Mouse (Mus musculus) heart, adult 18-20 months (tissue): ENCODE results near the gene Ppp1r15b. TPM values are rescaled to one million over a fixed set of nuclear protein-coding genes. Genes with fewer than 3 reads are reported as not detected.

Experiments
- DNase-seq, 2 experiments: peaks; one replicate each; pipeline ENCODE4 v3.0.0; 2021 to 2022; ENCODE audit warnings: mixed read lengths in 1 of 2
- total RNA-seq, 2 experiments: library from RNA; stranded (reverse); gene quantifications; 2 replicates each; pipeline ENCODE4 v1.2.3; 2021

Ppp1r15b gene
- total RNA-seq, 2 experiments from 2014 or later: 21.6 to 23.1 TPM

DNA sequence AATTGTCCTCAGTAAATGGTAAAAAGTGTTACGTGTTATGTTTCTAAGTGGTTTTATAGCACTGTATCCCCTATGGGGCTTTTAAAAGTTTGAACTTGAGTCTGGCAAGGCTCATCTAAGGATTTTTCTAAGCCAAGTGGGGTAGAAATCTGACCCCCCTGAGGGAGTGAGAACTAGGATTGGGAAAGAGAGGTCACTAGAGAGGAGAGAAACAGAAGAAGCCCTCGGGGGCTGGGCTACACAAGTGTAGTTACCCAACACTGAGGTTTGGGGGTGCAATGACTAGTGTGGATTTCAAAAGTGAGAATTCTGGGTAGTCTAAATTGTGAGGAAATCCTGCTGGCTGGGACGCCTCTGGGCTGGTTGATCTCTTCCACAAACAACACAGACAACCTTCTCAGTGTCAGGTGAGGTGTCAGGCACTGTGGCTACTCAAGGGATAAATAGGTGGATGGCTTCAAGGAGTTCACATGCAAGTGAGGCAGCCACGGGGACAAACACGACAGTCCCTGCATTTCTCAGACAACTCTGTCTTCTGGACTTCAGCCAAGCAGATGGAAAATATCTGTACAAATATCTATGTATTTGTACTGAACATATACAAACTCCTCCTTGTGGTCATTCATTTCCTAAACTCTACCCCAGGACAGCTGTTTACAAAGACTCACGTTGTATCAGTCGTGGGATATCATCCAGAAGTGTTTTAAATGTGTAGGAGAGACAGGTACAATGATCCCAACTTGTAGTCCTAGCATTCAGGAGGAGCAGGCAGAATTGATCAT is 10.8 kb upstream of the Ppp1r15b start:
- DNase-seq: peak in 1 of 2 experiments; percentile 35

DNA sequence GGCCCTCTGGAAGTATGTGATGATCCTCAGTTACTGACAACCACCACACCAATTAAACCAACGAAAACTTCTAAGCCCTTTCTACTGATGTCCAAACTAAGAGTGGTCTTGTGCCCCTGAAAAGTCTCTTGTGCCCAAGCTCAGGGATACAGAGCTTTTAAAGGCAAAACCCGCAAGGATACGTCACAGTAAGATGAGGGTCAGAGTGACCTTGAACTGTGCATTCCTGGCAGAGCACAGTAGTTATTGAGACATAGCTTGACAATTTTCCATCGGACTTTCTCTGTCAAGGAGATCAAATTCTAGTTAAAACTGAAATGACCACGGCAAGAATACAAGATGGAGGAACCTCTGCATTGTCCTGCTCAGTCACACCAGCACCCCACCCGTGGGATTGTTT is 9.7 kb upstream of the Ppp1r15b start:
- DNase-seq: no peak

DNA sequence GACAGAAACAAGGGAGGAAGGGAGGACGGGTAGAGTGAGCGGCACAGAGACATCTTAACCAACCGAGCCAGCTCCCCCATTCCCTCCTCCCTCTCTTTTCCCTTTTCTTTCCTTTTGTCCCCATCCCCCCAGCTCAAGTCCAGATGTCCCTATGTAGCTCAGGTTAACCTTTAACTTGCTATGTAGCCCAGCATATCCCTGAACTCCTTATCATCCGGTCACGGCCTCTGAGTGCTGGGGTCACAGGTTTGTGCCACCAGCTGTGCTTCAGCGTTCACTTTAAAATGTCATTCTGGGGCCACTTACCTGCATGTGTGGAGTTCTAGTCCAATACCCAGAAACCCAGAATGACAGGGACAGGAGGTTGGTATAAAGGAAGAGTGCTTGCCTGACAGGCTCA is 6.8 kb upstream of the Ppp1r15b start:
- no peak for DNase-seq

DNA sequence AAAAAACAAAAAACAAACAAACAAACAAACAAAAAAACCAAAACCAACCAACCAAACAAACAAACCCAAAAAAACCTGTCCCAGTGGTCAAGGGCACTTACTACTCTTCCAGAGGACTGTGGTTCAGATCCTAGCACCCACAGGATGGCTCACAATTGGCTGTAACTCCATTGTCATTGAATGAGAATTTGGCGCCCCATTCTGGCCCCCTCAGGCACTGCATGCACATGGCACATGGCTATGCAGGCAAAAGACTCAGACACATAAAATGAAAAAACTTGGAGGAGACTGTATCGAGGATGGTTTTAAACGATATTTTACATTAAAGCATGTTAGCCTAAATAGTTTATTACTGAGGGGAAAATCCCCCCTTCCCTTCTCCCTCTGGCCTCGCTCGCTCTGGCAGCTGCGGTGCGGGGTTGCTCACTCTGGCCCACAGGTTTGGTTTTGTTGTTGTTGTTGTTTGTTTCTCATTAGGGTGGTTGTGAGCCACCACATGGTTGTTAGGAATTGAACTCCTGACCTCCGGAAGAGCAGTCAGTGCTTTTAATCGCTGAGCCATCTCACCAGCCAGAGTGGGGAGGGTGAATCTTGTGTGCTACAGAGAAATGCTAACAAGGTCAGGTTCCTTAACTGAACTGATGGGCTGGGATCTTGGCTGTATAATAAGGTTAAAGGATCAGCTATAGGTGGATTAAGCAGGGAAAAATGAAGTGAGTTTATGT is 5.1 kb upstream of the Ppp1r15b start:
- DNase-seq: no peak

DNA sequence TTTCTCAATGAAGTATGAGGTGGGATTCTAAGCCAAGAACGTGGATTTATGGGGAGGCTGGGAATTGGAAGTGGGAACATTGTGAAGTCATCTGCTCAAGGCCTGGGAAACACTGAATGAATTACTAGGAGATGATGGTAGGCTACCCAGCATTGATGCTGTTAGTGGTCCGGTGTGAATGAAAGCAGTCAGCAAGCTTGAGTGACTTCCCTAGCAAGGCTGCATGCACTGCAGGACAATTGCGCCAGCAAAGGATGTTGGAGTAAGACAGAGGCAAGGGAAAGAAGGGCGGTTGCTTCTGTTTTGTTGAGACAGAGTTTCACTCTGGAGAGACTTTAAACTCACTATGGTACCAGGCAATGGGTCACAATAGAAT is 4.6 kb upstream of the Ppp1r15b start:
- DNase-seq: no peak

DNA sequence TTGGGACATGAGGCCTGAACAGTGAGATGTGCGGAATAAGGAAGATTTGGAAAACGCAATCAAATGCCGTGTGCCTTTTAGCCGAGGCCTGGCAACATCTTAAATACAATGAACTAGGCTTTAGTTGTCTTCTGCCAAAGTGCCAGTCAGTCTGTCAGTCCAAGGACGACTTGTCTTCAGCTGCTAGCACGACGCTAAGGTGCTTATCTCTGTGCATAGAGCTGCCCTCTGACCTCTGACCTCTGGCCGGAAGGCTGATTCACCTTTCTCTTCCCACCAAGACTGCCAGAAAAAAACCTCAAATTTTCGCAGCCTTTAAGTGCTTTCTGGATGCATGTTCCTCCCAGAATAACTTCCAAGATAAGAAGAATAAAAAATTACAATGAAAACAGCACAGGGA is 3.6 kb upstream of the Ppp1r15b start:
- no peak for DNase-seq

DNA sequence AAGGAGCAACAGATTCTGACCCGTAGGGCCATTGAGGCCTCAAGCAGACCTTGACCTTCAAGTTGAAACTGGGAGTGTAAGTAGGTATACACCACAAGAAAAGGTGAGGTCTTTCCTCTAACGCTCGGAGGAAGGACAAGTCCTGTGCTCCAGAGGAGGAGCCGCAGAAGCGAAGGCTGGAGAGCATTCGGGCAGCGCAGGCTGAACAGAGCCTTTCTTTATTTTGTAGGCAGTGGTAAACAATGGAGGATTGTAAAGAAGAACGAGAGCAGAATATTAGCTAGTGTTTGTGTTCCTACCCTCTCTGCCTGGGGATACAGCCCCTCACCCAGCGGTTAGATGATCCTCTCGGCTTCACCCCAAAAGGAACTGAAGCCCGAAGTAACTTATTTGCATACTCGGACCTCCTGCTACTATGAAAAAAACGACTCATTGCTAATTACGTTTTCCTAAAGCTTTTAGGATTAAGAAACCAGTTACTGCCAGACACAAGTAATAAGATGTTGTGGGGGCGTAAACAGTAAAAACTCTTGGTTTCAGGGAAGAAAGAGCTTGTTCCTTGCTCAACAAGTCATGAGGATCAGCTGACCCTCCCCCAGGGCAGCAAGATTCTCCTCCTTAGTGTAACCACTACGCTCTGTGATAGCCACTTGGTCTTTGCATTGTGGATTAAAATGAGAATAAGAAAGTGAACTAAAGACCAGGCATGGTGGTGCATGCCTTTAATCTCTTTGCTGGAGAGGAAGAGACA is 1.3 kb upstream of the Ppp1r15b start:
- peak in 1 of 2 experiments; percentile 26 for DNase-seq

DNA sequence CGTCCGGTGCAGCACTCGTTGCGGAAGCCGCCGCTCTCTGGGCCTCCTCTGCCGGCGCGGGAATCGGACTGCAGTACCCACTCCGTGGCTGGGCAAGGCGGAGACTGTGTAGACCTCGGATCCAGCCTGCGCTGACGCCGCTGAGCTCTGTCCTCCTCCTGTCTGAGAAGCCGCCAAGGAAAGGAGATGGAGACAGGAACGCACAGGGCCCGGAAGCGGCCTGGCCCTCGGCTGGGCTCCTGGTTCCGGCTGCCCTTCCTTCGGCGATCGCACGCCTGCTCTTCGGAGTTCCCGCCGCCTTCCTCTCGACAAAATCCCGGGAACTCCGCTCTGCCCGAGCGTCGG is 590 bp downstream of the Ppp1r15b start:
- no peak for DNase-seq

DNA sequence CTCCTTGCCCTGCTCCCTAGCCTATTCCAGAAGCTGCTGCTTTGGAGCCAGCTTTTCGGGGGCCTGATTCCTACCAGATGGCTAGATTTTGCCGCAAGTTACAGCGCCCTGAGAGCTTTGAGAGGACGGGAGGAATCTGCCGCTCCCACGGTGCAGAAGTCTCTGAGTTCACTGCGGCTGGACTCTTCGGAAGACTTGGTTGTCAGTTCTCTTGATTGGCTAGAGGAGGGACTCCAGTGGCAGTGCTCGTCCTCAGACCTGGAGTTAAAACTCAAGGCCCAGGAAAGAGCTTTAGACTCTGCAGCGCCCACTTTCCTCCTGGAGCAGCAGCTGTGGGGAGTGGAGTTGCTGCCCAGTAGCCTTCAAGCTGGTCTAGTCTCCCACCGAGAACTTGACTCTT is 993 bp downstream of the Ppp1r15b start:
- peak in 1 of 2 experiments; percentile 23 for DNase-seq

DNA sequence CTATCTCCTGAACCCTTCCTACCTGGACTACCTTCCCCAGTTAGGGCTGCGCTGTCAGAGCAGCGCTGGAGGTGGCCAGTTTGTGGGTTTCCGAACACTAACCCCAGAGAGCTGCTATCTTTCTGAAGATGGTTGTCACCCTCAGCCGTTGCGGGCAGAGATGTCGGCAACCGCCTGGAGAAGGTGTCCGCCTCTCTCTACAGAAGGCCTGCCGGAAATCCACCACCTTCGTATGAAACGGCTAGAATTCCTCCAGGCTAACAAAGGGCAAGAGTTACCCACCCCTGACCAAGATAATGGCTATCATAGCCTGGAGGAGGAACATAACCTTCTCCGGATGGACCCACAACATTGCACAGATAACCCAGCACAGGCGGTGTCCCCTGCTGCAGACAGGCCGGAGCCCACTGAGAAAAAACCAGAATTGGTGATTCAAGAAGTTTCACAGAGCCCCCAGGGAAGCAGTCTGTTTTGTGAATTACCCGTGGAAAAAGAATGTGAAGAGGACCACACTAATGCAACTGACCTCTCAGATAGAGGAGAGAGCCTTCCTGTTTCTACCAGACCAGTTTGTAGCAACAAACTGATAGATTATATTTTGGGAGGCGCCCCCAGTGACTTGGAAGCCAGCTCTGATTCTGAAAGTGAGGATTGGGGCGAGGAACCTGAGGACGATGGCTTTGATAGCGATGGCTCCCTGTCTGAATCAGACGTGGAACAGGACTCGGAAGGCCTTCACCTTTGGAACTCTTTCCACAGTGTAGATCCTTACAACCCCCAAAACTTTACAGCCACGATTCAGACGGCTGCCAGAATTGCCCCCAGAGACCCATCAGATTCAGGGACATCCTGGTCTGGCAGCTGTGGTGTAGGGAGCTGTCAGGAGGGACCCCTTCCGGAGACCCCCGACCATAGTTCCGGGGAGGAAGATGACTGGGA is 1.7 kb downstream of the Ppp1r15b start:
- DNase-seq: peak; percentile 13 to 47

DNA sequence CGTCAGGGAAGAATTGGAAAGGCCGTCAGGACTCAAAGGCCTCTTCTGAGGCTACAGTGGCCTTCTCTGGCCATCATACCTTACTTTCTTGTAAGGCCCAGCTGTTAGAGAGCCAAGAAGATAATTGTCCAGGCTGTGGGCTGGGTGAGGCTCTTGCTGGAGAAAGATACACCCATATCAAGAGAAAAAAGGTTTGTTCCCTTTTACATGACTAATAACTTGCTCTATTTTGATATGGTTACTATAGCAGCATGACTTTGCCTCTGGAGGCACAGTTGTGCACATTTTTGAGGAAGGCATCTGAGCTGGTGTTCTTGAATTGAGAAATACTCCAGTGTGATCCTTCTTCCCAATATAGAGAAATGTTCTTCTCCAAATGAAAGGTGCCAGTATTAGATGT is 2.5 kb downstream of the Ppp1r15b start:
- peak; percentile 28 for DNase-seq

DNA sequence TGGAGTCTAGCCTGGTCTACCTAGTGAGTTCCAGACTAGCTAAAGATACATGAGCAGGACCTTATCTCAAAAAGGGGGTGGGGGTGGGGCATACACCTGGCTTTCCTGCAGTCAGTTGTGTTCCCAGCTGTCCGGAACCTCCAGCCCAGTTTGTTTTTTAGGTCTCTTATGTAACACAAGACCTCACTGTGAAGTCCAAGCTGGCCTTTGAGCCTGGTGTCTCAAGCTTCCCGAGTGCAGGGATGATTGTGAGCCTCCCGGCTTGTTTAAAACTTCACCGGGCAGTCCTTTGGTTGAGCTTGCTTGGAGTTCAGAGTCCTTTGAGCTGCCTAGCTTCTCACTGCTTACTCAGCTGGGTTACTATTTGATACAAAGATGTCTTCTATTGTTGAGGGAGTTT is 3.1 kb downstream of the Ppp1r15b start:
- peak; percentile 16 to 42 for DNase-seq

DNA sequence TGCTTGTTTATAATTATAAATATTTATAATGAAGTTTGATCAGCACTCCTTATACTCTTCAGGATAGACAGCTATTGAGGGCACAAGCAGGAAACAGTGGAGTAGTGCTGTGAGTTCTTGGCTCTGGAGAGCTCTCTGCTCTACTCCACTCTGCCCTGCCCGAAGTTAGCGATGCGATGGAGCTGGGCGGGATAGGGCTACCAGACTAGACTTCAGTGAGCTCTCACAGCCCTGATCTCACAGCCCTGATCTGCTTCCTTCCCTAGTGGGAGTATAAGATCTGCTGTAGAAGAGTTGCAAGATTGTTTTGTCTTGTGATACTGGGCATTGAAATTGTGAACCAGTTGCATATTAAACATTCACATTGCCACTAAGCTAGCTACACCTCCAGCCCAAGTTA is 3.9 kb downstream of the Ppp1r15b start:
- peak; percentile 16 to 36 for DNase-seq

DNA sequence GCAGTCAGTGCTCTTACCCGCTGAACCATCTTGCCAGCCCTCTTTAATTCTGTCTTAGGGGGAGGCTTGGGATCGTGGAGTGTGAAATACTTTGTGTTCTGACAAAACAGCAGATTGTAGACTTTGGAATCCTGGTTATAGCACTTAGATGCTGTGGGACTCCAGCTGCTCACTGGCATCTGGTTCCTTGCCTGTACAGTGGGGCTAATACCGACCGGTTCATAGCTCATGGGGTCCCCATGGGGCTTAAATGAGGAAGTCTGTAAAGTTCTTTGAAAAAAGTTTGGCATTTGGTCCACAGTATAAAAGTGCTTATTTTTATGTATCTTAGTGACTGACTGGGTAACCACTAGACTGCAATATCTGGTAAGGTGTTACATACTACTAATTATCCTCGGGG is 4.9 kb downstream of the Ppp1r15b start:
- no peak for DNase-seq

DNA sequence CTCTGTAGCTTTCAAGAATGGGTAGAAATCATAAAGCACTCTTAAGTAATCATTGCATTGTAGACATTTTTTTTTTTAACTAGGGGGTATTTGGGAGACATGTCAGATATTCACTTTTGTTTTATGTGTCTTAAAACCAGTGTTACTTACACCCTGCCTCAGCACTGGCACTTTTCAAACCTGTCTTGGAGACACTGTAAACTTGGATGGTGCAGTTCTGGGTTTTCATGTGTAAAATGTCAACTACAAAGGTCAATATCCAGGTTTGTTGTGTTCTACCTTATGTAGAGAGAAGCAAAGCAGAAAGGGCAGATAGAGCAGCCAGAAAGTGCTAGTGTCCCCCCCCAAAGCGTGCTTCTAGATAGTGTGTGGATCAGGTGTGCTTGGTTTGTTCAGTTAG is 7.5 kb downstream of the Ppp1r15b start:
- no peak for DNase-seq

DNA sequence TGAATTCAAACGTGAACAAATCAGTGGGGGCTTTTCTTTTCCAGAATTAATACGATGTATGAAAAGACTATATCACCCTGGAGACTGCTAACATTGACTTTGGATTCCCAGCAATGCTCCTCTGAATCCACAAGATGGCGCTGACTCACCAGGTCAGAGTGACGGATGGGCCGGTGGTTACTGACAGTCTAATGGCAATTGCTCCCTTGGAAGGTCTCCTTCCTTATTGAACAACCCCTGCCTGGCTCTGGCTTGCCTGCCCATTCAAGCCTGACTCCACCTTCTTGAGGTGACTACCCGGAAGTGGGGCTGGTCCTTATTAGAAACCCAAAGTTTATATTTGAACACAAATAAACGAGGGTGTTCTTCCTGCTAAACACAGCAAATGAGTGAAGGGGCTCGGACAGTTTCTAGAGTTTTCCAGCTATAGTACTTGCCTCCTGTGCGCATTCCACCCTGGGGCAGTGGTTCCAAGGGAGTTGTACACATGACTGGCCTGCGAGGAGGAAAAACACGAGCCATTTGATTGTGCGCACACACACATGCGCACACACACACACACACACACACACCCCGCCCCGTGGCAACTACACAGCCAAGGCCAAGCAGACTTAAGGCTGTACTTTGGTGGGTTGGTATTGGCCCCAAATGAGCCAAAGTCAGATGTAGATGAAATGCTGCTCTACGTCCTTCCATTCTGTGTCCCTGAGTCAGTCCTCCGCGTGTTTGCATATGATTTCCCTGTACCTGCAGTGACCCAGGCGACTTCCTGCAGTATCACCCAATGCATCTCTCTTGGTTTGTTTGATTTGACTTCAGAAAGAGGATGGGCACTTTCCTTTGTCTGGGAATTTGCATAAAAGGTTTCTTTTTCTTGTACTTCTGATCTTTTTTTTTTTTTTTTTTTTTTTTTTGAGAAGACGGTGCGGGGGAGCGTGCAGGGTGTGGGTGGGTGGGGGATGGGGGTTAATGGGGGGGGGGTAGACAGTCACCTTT is 15.4 kb downstream of the Ppp1r15b start:
- peak; percentile 41 to 71 for DNase-seq

DNA sequence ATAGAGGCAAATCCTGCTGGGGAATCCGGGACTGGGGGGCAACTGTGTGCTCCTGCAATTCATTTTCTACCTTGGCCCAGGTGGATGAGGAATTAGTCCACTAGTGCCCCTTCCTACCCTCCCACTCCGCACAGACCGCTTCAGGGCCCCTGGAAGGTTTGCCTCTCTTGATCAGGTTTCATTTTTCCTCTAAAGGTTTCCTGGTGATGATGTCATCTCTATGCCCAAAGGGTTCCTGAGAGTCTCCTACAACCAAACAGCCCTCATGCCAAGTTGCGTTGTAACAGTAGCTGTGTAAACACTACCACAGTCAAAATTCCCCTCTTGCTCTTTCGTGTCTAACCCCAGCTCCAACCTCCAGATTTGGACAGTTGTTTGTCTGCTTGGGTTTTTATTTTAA is 16.4 kb downstream of the Ppp1r15b start:
- DNase-seq: no peak

DNA sequence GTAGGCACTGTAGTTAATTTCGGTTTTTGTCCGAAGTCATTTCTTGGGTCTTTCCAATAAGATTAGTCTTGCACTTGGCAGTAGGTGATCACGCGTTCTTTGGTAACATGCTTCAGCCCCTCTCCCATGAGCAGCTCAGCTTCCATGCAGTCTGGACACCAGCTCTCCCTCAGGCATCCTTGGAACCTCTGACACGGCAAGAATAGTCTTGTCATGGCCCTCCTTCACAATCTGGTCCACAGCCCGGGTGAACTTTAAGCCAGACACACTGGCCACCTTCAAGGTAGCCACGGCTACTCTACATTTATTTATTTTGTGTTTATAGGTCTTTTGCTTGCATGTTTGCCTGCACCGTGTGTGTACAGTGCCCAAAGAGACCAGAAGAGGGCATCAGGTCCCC is 17.2 kb downstream of the Ppp1r15b start:
- no peak for DNase-seq

DNA sequence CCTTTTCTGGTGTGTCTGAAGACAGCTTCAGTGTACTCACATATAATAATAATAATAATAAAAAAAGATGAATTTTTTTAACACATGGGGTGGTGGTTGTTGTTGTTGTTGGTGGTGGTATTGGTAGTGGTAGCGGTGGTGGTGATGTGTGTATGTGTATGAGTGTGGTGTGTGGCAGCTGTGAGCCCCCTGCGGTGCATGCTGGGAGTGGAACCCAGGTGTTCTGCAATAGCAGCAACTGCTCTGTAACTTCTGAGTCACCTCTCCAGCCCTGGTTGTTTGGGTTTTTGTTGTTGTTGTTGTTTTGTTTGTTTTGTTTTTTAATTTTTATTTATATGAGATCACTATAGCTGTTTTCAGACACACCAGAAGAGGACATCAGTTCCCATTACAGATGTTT is 19.6 kb downstream of the Ppp1r15b start:
- no peak for DNase-seq

DNA sequence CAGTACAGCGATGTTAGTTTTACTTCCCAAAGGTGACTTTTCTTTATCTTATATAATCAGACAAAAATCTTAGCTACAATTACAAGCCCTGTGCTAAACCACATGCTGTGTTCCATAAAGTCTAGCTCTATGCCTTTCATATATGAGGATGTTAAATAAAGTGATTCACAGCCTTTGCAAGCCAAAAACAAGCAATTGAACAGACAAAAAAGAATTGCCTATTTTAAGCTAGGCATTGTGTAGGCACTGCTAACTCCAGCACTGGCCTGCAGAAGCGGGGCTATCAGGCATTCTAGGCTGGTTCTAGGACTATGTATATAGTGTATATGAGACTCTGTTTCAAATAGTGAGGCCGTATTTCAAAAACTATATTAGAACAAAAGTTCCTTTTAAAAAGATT is 21.3 kb downstream of the Ppp1r15b start:
- DNase-seq: no peak

DNA sequence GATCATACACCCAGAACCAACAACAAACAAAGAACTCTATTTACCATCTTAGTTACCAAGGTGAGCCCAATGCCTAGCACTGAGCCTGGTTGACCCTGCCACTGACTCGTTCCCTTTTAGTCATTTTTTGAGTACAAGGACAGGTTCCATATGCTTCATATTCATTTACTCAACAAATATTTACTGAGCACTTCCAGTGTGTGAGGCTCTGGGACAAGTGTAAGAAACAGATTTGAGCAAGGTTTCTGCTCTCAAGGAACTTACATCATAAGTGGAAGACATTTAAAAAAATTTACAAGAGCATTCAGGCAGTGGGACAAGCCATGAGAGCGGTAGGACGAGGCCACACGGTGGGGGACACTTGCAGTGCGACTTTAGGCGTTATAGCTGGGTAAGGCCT is 24.3 kb downstream of the Ppp1r15b start:
- no peak for DNase-seq
